Mouse (Mus musculus): ENCODE results near the gene Pip4k2a. TPM values are rescaled to one million over a fixed set of nuclear protein-coding genes. Genes with fewer than 3 reads are reported as not detected.

The Pip4k2a gene
- total RNA-seq, 2 experiments from 2014 or later = 35.5 to 37.2 TPM

DNA sequence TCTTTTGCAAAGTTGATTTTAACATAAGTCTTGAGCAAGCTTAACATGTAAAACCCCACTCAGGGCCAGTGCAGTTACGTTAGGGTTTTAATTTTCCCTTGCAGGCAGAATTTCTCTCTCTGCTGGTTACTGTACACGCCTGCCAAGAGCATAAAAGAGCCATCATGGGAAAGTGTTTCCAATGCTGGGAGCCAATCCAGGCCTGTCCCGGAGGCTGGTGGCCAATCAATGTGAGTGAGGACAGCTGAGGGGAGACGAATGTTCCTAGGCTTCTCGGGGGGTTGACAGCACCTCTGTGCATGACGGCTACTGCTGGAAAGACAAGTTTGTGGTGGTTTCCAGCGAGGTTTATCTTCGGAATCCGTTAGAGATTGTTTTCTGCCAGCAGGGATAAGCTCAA lies 175.2 kb downstream of the Pip4k2a start:
- intact Hi-C loops (cut with DNase I) = no loop called here

DNA sequence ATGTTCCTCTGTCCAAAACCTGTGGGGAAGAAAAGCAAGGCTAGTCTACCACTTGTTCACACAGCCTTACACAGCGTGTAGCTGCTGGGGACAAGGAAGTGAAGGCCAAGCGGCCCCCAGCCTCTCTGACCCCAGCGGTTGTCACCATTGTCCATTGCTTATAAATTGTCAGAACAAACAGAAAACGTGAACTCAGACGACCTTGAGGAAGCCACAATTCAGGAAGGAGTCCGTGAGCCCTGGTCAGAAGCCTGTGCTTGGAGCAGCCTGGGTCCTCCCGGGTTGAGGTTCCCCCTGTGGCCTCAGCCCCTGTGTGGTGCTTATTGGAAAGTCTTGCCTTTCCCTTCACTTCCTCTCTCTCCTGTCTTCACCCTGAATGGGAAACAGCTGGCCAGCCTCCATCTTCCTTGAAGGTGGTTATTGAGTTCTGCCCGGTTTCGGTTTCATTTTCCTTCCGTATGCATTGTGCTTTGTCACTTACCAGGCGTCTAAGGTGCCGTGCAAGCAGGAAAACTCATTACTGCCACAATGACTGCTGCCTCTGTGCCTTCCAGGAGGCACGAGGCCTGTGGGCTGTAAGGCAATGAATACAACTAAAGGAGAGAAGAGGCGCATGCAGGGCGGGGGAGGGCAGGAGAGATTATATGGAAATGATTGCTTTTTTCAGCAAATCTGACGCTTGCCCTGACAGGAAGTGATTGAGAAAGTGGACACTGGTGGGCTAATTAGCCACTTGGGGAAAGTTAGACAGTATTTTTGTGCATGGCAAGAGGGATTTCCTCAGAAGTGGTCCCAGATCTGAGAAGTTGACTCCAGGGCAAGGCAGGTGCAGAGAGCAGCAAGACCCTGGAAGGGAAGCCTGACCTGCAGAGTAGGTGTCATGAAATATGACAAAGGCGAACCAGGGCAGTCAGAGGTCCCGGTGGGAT lies 176.2 kb downstream of the Pip4k2a start:
- peak in 1 of 2 experiments; percentile 52 for DNase-seq (ENCODE audit: extremely low spot score in 1 of 2, low spot score in 2 of 2)
- intact Hi-C loops (cut with DNase I) = no loop called here

More for the DNA sequence above, 175.2 kb downstream of the Pip4k2a start:
- DNase-seq (ENCODE audit: extremely low spot score in 1 of 2, low spot score in 2 of 2) = no peak

DNA sequence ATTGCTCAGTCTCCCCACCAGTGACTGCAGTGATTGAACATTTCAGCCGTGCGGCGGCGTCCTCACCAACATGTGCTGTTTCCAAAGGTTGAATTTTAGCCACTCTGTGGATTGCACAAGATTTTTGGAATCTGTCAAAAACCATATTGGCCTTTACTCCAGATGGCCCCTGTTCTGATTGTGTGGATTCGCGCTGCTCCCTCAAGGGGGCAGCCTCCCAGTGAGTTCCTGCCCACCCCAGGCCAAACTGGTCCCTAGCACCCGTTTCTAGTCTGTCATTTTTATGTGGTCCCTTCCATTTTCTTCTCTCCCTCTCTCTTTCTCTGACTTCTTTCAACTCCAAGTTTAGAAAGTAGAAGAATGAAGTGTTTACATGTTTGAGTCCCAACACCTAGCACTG lies 178.4 kb downstream of the Pip4k2a start:
- no peak for DNase-seq (ENCODE audit: extremely low spot score in 1 of 2, low spot score in 2 of 2)
- intact Hi-C loops (cut with DNase I) = no loop called here

DNA sequence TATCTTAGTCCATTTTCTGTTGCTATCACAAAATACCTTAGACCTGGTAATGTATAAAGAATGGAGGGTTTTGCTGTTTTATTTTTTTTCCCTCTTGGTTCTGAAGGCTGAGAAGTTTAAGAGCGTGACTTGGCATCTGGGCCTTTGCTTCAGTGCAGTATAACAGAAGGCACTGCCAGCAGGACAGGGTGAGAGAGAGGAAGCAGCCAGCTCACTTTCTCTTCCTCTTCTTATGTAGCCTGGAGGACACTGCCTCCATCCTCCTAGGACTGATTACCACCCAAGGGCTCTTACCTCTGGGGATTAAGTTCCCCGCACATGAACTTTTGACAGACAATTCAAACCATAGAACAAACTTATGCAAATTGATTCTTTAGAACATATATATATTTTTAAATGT lies 181.9 kb downstream of the Pip4k2a start:
- no peak for DNase-seq (ENCODE audit: extremely low spot score in 1 of 2, low spot score in 2 of 2)
- intact Hi-C loops (cut with DNase I) = no loop called here

DNA sequence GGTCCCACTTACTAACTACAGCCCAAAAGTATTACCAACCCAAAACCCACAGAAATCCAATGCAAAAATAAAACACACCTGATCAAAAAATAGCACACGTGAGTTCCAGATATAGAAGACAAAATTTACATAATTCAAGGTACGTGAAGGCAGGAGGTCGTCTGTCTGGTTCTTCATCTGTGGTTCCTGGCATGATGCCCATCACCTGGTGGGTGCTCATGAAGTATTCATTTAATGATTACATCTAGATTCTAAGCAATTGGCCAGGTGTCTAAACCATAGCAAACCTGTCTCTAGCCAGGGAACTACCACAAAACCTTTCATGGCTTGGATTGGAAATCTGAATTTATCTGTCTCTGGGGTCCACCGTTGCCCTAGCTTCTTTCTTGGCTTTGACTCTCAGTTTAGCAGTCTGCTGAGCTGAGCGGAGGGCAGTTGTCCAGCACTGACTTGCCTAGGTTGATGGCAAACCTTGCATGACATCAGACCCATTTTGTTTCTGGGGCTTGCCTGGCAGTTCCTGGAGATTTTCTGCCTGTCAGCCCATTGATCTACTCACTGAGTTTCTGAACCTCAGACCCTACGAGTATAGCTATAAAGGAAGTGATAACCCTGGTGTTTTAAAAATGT lies 182.5 kb downstream of the Pip4k2a start:
- intact Hi-C loops (cut with DNase I) = no loop called here
- DNase-seq (ENCODE audit: extremely low spot score in 1 of 2, low spot score in 2 of 2) = no peak

DNA sequence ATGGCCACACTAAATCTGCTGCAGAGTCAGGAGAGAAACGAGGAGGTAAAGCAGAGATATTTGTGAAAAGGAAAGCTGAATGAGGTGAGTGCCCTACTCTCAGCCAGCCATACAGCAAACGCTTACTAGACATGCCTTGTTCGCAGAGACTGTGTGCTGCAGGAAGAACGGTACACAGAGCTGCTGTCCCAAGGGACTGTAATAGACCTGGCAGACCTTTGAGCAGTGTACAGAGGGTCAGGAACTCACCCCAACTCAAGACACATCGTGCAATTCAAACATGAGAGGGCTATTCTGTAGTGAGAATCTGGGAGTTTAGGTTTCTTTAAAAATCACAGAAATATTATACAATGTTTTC lies 183.5 kb downstream of the Pip4k2a start:
- intact Hi-C loops (cut with DNase I) = no loop called here
- DNase-seq (ENCODE audit: extremely low spot score in 1 of 2, low spot score in 2 of 2) = no peak

DNA sequence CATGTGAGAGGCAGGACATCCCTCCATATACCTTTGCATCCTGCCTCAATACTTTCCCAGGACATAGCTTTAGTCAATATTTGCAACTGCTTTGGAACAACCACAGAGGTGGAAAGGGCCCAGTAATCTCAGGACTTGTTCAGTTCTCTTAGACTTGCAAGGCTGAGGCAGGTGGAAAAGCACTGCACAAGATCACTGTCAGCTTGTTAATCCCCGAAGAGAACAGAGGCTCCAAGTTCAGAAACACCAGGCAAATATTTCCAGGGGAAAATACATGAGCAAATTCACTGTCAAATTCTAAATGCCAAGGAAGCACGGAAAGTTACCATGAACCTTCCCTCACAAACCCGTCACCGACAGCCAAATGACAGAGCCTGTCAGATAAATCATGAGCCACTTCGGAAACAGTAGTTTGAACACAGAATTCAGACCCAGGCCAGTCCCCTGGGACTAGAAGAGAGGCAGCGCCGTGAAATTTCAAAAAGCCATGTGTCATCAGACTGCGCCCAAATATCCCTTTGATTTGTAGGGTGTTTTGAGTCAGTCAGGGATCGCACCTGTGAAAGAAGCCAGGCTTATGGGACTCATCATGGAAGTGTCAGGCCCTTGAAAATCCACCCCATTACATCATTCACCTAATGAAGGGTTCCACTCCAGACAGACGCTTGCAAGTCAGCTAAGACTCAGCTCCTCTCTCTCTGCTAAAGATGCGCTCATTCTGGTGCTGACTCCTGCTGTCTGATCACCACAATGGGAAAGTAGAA lies 184.1 kb downstream of the Pip4k2a start:
- intact Hi-C loops (cut with DNase I) = no loop called here
- no peak for DNase-seq (ENCODE audit: extremely low spot score in 1 of 2, low spot score in 2 of 2)

DNA sequence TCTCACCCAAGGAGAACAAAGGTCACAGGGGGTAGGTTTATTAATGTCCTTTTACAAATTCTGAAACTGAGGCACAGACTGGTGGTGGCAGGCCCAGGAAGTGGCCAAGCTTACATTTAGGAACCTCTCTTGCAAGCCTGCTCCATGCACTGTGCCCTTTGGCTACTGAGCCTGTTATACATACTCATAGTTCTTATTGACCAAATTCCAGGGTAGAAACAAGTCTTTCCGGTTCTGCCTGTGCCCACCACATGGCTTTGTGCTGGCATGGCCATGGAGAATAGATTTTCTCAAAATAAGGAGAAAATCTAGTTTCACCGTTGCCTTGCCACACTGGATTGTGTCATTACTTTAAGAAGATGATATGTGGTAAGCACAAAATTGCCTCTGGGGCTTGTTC lies 190.0 kb downstream of the Pip4k2a start:
- no peak for DNase-seq (ENCODE audit: extremely low spot score in 1 of 2, low spot score in 2 of 2)
- intact Hi-C loops (cut with DNase I) = no loop called here

DNA sequence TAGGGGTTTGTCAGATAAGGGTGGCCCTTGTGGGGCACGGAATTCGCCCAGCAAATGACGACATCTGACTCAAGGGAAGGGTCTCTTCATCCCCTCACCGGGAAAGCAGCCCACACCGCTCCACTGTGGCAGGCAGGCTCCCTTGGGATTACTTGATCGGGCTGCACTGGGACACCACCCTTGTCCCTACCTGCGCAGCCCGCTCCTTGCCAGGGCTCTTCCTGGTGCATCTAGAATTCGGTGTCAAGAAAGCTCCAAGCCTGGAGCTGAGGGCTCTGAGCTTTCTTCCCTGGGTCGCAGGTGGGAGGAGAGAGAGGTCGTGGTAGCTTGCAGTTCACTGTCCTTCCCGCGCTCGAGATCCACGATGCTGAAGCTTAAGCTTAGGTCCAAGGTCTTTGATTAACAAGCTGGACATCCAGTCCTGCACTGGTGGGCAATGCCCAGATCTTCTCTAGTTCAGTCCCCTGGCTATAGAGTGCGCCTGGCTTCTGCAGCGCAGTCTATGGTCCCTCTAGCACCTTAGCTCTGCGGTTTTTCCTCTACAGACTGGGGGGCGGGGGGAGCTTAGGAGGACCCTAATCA lies 196.6 kb downstream of the Pip4k2a start:
- intact Hi-C loops (cut with DNase I) = no loop called here
- no peak for DNase-seq (ENCODE audit: extremely low spot score in 1 of 2, low spot score in 2 of 2)

DNA sequence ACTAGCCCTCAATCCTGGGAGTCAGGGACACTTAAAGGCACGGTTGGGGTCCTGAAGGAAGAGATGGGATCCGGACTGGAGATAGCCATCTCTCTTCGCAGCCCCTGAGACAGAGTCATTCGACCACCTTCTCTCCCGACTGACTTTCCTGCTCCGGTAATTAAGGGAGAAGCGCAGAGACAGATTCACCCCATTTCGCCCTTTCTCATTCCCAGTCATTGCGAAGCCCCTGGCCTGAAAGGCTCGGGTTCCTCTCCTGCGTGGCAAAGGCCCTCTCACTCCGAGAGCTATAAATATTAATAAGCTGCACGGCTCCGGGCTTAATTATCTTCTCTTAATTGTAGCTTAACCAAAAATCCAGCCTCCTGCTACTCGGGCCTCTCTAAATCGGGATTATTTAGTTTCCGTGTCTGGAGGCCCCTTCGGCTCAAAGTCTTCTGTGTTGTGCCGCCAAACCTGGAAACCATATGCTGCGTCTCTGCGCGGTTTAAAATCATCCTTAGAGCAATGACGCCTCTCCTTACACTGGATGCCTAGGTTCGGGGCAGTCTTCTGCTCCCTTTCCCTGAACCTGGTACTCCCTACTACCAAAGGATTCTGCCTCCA lies 197.2 kb downstream of the Pip4k2a start:
- intact Hi-C loops (cut with DNase I) = no loop called here
- no peak for DNase-seq (ENCODE audit: extremely low spot score in 1 of 2, low spot score in 2 of 2)

DNA sequence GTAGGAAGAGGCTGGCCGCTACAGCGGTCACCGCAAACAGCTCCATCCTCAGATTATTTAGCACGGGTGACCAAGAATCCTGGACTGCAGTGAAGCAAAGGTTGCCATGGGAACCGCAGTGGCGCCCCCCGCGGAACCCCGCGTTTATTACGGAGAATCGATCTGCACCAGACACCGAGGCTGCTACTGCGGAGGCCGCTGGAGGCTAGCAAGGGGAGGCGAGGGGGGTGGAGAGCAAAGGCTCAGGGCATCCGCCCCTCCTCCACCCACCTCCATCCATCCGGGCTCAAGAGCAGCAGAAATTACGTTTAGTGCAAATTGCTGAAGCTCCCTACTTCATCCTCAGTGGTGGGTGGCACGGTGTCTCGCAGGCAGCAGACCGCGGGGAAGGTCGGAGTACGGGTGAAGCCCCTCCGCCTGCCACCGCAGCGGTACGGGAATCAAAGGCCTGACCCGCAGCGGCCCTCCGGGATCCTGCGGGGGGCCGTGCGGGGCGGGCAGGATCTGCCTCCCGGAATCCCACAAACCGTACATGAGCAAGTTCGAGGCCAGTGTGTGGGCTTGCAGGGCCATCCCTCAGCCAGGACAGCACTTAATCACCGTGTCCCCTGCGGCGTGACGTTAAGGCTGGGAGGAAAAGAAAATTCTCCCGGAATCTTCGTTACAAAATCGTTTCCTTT lies 197.8 kb downstream of the Pip4k2a start:
- peak; percentile 78 to 81 for DNase-seq (ENCODE audit: extremely low spot score in 1 of 2, low spot score in 2 of 2)
- intact Hi-C loops (cut with DNase I) = no loop called here

DNA sequence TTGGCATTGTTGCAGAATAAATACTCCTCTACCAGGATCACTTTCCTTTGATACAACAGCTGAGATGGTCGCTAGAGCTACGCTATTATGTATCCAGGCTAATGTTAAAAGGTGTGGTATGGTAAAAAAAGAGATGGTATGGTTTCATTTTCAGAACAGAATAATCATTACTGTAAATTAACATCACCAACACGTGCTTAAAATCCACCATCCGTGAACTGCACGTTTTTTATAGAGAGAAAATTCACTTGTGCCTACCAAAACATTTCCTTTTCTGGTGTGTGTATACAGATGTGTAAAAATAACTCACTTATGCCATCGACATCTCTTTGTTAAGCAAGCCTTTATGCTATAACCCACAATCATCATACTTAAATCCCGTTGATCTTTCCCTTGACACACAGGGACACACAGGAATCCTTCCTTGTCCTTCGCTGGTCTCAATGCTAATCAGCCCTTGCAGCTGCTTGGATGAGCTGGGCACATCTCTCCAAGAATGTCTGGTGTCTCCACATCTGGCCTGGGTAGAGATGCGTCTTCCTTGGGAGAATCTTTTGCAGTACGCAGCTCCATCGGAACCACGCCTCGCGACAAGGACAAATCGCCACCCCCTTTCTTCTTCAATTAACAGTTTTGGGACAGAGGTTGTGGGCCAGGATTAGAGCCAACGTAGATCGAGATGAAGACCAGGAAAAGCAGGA lies 198.5 kb downstream of the Pip4k2a start:
- intact Hi-C loops (cut with DNase I) = no loop called here
- DNase-seq (ENCODE audit: extremely low spot score in 1 of 2, low spot score in 2 of 2) = no peak

DNA sequence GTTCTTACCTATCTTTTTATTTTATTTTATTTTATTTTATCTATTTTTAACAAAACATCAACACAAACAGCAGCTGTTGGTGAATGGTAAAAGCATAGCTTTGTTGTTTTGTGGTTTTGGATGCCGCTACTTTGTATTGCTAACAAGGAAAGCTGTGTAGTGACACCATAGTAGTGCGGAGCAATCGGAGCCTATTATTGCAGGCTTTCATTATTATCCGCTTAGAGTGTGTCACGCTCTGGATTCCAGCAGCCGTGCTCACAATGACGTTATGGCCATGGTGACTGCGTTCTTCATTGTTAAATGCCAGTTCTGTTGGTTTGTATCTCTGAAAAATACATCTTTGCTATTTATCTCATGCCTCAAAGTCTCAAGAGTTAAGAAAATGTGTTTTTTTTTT lies 200.2 kb downstream of the Pip4k2a start:
- DNase-seq (ENCODE audit: extremely low spot score in 1 of 2, low spot score in 2 of 2) = no peak
- intact Hi-C loops (cut with DNase I) = no loop called here

DNA sequence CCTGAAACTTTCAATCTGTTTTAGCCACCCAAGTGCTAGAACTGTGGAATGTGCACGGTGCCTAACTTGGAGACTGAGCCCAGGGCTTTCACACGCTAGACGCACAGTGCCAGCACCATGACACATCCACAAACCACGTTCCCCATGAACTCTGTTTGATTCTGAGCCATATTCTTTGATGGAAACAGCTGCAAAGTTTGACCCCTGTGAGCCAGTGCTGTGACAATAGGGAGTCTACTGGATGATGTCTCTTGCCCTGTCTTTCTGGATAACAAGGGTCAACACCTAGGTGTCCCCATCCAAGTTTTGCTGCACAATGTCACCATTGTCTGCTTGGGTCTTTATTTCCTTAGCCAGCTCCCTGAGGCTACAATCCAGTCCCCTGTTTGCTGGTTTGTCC lies 203.7 kb downstream of the Pip4k2a start:
- DNase-seq (ENCODE audit: extremely low spot score in 1 of 2, low spot score in 2 of 2) = no peak
- intact Hi-C loops (cut with DNase I) = no loop called here
